Mouse (Mus musculus): Measurements from ENCODE around the gene Sln.

DNA sequence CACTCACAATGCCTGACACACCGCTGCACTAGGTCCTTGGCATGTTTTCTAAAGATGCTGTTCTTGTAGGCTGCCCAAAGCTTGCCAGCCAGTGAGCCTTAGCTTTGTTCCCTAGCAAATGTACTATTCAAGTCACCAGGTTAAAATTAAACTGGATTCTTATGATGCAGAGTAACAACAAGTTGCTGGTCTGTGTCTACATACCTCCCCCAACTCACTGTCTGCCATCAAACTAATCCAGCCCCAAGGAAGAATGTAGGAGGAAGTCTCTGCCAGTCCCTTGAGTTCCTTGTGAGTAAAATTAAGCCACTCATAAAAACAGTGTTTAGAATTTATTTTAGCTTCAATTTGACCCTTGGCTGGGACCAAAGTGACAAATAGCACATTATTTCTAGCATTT, 3.7 kb downstream of the Sln start:
- TF ChIP-seq ZC3H11A (IDR thresholded peaks at IDR 0.05; ENCODE audit: borderline replicate concordance, low read depth, low read length) (no peak), ZNF384 (IDR thresholded peaks at IDR 0.05; ENCODE audit: low read depth, low read length) (no peak)

All from ES-E14 (cell line).